Mouse (Mus musculus) right cerebral cortex, postnatal 25 days (tissue): ENCODE data around the gene Mgst2.

Experiments
- DNase-seq: peaks from one replicate; pipeline ENCODE4 v3.0.0; 2022

Gene Mgst2

GRCm38 (mm10) chr3:51659415-51659814 is 745 bp upstream of the Mgst2 start:
- DNase-seq = no peak

GRCm38 (mm10) chr3:51660821-51661276 is 689 bp downstream of the Mgst2 start:
- no peak for DNase-seq

GRCm38 (mm10) chr3:51661376-51661775 is 1.2 kb downstream of the Mgst2 start:
- DNase-seq = no peak

DNA sequence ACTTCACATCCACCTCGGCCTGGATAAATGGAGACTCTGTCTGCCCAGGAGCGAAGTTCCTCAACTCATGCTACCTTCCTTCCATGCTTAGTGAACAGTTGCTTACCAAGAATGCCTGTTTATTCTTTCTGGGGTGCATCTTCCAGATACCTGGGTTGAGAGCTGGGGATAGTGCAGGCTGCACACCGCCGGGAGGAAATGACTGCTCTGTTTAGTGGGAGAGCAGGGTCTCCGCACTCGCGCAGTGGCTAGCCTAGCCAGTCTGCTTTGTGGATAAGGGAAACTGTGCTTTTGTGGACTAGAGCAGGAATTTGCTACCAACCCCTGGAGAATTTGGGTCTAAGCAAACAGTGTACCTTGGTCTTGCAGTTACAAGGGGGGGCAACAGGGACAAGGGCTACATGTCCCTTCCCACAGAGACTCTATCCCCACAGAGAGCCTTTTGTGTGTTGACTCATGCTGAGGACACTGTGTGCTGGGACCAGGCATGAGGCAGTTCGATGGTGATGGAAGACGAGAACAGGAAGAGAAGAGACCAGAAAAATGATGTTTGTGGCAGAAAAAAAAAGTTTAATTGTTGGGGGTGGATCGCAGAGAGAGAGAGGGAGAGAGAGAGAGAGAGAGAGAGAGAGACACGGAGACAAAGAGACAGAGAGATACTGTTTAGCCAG is 1.9 kb downstream of the Mgst2 start:
- no peak for DNase-seq

DNA sequence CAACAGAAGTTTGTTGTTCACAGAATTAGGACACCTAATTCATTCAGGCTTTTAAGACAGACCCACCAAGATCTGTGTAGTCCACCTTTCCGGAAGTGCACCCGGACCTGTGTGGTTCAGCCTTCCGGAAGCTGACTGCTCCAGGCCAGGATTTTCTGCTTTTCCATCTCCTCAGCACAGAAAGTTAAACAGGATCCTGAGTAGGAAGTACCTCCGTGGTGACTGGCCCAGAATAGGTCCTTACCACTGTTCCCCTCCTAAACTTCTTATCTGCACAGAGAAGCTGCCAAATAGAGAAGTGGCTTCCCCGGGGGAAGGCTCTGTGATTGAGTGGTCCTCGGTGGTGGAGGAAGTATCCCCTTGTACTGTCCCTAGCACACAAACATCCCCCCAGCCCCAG is 2.4 kb downstream of the Mgst2 start:
- DNase-seq = no peak

GRCm38 (mm10) chr3:51668607-51669006 is 8.4 kb downstream of the Mgst2 start:
- DNase-seq = no peak

DNA sequence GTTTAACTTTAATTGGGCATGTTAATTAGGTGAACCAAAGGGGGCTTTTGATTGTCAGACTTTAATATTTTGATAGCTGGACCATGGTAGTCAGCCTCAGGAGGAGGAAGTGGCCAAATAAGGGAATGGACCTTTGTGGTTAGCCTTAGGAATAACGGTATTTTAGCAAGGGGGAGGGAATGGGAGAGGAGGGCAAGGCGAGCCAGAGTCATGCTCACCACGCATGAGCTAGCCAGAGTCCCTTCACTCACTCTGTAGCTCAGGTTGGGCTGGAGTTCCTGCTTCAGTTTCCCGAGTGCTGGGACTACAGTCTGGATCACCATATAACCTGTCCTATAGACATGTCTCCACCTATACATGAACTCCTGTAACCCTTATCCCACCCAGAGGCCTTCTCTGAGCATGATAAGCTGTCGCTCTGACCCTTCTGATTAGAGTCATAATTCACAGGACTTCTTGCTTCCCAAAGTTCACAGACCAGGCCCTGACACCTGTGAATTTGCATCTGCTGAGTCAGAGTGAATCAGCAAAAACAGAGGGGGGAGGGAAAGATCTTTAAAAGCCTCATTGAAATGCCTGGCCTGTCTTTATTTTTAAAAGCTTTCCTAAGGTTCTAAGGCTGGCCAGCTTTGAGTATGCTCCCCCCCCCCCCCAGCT is 10.4 kb downstream of the Mgst2 start:
- DNase-seq = no peak

DNA sequence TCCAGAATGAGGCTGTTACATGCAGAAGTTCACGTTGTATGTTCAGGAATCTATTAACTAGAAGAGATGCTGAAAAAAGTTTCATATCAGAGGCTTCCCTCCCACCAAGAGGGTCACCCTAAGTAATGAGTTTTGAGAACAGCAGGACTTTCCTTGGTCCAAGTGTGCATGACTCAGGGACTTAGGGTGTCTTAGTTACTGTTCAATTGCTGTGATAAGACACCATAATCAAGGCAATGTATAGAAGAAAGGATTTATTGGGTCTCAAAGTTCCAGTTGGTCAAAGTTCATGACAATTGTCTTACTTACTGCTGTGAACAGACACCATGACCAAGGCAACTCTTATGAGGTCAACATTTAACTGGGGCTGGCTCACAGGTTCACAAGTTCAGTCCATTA is 10.9 kb downstream of the Mgst2 start:
- no peak for DNase-seq

DNA sequence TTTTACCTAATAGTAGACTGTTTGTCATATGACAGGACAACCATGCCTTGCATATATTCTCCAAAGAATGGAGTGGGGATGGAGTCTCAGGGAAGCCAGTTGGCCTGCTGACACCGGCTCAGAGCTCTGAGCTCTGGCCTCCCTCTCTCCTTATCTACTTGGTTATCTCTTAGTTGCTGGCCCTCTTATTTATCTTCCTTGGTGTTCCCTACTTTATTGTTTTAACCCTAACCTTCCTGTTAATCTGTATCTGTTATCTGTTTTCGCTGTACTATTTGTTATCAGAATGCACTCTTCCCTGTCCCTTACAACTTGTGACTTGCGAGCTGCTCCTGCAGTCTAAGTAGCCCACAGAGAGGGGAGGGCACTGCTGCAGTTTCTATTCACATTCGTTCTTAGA is 12.5 kb downstream of the Mgst2 start:
- no peak for DNase-seq

- DNase-seq = no peak
These were observed 13.4 kb downstream of the Mgst2 start for GRCm38 (mm10) chr3:51673408-51674086.

GRCm38 (mm10) chr3:51674963-51675362 is 14.8 kb downstream of the Mgst2 start:
- no peak for DNase-seq

- DNase-seq = no peak
These were observed 25.4 kb downstream of the Mgst2 start for GRCm38 (mm10) chr3:51685539-51685938.

- no peak for DNase-seq
These were observed 26.2 kb downstream of the Mgst2 start for GRCm38 (mm10) chr3:51686316-51686715.

- DNase-seq = no peak
These were observed 26.6 kb downstream of the Mgst2 start for GRCm38 (mm10) chr3:51686791-51687190.

GRCm38 (mm10) chr3:51688725-51689124 is 28.6 kb downstream of the Mgst2 start:
- DNase-seq = no peak

- no peak for DNase-seq
These were observed 33.0 kb downstream of the Mgst2 start for GRCm38 (mm10) chr3:51693196-51693595.

DNA sequence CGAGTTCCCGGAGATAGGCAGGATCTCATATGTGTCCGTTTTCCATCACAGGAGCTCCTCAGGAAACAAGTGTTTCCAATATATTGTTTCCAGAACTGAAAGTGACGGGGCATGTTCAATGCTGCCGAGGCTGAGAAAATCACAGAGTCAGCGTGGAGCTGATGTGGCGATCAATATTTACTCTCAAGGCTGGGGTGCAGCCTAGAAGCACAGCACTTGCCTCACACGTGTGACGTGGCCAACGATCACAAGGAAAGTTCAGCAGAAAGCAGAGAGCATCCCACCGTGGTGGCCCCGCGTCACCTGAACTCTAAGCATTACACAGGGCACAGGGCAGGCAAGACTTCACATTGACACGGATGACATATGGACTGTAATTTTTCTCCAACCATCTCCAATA is 34.4 kb downstream of the Mgst2 start:
- DNase-seq = no peak

DNA sequence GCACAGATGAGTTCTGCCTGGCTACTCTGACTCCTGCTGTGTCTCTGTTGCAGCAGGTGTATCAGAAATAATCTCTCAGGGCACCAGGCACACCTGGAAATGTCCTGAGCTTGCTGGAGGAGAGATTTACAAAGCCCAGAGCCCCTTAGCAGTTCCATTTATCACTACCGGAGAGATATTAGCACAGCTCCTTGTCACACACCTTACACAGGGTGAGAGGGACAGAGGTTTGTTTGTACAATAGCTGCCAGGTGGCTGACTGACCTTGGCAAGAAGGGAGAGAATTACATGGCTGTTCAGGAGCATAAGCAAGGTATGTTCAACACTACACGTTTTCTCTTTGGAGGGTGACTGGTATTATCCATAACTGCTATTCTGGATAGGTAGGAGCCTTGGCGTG is 35.6 kb downstream of the Mgst2 start:
- DNase-seq = no peak

DNA sequence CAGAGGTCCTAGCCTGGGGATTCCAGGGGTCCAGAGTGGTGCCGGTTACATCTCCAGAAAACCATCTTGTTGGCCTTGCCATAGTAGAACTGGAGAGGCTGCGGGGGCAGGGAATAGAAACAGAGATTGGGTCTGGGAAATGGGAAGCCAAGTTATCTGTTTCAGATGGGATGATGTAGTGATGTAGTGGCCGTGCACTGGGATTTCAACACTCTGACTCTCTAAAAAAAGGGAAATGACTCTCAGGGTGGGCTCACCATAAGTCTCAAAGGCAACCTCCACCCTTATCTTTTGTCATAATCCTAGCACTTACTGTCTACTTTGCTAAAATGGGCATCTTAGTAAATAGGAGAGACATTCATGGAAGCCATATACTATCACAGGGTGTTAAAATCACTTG is 37.8 kb downstream of the Mgst2 start:
- DNase-seq = no peak

GRCm38 (mm10) chr3:51700123-51700522 is 40.0 kb downstream of the Mgst2 start:
- no peak for DNase-seq

GRCm38 (mm10) chr3:51700731-51701280 is 40.6 kb downstream of the Mgst2 start:
- DNase-seq = no peak

GRCm38 (mm10) chr3:51701281-51701751 is 41.2 kb downstream of the Mgst2 start:
- DNase-seq = peak; percentile 77

DNA sequence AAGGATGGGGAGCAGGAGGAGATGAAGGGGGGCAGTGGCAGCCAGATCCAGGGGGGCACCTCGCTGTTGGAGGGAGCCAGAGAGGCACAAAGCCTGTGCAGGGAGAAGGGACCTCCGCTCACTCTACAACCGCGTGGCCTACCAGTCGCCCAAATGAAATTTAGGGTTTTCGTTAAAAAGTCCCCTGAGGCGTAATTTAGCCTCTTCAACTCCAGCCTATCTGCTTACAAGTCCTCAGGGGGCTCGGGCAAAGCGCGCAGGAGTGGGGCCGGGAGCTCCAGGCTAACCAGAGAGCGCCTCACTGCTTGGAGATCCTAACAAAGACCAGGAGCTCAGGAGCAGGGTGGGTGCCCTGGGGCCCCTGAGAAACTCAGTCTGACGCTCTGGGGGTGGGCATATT is 41.8 kb downstream of the Mgst2 start:
- no peak for DNase-seq
